Mouse (Mus musculus) embryonic facial prominence, embryonic 12.5 days (tissue): ENCODE data around the gene Fat1. TPM values are rescaled to one million over a fixed set of nuclear protein-coding genes. Genes with fewer than 3 reads are reported as not detected.

Source experiments
- ATAC-seq: fragments of 200-750 bp; cut with Nextera tagmentation; 2 replicates; pipeline ENCODE4 v1.8.0; 2017; ENCODE audit not compliant: insufficient number of reproducible peaks, insufficient read depth, low FRiP score, low TSS enrichment
- H3K27ac ChIP-seq: fragments of 300-500 bp; sonication (generic); 2 replicates; pipeline ENCODE4 v1.5.1; 2016; ENCODE audit warnings: mild to moderate bottlenecking
- H3K27me3 ChIP-seq: fragments of 300-500 bp; sonication (generic); 2 replicates; pipeline ENCODE4 v1.6.1; 2016; ENCODE audit warnings: mild to moderate bottlenecking, moderate library complexity
- H3K36me3 ChIP-seq: fragments of 300-500 bp; sonication (generic); 2 replicates; pipeline ENCODE4 v1.6.1; 2016; ENCODE audit warnings: mild to moderate bottlenecking
- H3K4me1 ChIP-seq: fragments of 300-500 bp; sonication (generic); 2 replicates; pipeline ENCODE4 v1.6.1; 2016
- H3K4me2 ChIP-seq: fragments of 300-500 bp; sonication (generic); replicated peaks from 2 replicates; pipeline ENCODE4 v1.6.1; 2016; ENCODE audit warnings: mild to moderate bottlenecking, moderate library complexity
- H3K4me3 ChIP-seq: fragments of 300-500 bp; sonication (generic); 2 replicates; pipeline ENCODE4 v1.5.1; 2016; ENCODE audit warnings: mild to moderate bottlenecking
- H3K9ac ChIP-seq: fragments of 300-500 bp; sonication (generic); 2 replicates; pipeline ENCODE4 v1.6.1; 2016; ENCODE audit warnings: mild to moderate bottlenecking, moderate library complexity
- H3K9me3 ChIP-seq: fragments of 300-500 bp; sonication (generic); 2 replicates; pipeline ENCODE4 v1.6.1; 2016; ENCODE audit warnings: mild to moderate bottlenecking, moderate library complexity
- WGBS: fragments of 180-500 bp; shearing (Covaris S2); methylation state at CpG from one replicate; pipeline ENCODE4 v1.1.7; 2016; 5-methylcytosine and 5-hydroxymethylcytosine counted together
- polyA plus RNA-seq: library from polyadenylated mRNA; unstranded; fragments of >200 nt; fragmentation: Nextera tagmentation; extraction: Ambion mirVana; gene quantifications from 2 replicates; pipeline ENCODE4 v1.2.1, GENCODE M21; 2016

Gene Fat1
- polyA plus RNA-seq, 1 experiment from 2014 or later, result 29.5 TPM

DNA sequence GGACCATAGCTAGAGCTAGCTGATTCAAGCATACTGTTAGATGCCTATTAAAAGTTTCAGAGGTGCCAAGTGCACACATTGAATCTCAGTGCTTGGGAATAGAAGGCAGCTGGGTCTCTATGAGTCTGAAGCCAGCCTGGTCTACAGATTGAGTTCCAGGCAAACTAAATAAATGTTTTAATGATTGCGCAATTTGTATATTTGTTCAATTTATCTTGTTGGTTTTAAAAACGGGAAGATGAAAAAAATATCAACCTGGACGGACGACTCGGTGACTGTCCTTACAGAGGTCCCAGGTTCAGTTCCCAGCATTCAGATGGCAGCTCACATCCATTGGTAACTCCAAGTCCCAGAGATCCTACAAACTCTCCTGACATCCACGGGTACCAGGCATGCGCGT lies 135.7 kb downstream of the Fat1 start:
- H3K4me1 ChIP-seq, result no peaks in the 10 kb centered on the region
- H3K4me2 ChIP-seq, result no peak overlapping the region
- H3K27me3 ChIP-seq, result peaks cover 5% of the 10 kb centered on the region; the same call in 1 of the 2 replicates
- no peak overlapping the region for H3K27ac ChIP-seq
- 89% methylated on average over 8 of the region's 8 CpGs for WGBS
- ATAC-seq, result no peak
- no peak overlapping the region for H3K9ac ChIP-seq
- H3K36me3 ChIP-seq, result no peaks in the 10 kb centered on the region
- no peak overlapping the region for H3K4me3 ChIP-seq
- H3K9me3 ChIP-seq, result no peaks in the 10 kb centered on the region

DNA sequence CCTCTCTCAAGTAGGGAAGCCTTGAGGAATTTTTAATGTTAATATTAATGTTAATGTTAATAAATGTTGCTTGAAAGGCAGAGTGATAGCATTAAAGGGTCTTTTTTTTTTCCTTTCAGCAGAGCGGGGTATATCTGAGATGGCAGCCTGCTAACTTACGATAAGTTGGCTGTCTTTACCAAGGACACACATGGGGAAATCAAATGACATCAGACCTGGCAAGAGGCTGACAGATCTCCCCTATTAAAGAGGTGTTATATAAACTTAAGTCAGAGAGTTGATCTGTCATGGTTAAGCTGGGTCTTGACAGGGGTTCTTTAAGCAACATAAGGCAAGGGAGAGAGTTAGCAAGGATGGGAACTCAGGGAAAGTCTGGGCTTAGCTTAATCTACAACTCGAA lies 145.6 kb downstream of the Fat1 start:
- H3K27ac ChIP-seq, result no peak overlapping the region
- no peak overlapping the region for H3K4me3 ChIP-seq
- ATAC-seq, result no peak
- no peaks in the 10 kb centered on the region for H3K4me1 ChIP-seq
- no peak overlapping the region for H3K9ac ChIP-seq
- WGBS, result 86% methylated on average over 3 of the region's 3 CpGs
- no peak overlapping the region for H3K4me2 ChIP-seq
- H3K36me3 ChIP-seq, result no peaks in the 10 kb centered on the region
- H3K27me3 ChIP-seq, result no peaks in the 10 kb centered on the region
- H3K9me3 ChIP-seq, result no peaks in the 10 kb centered on the region

DNA sequence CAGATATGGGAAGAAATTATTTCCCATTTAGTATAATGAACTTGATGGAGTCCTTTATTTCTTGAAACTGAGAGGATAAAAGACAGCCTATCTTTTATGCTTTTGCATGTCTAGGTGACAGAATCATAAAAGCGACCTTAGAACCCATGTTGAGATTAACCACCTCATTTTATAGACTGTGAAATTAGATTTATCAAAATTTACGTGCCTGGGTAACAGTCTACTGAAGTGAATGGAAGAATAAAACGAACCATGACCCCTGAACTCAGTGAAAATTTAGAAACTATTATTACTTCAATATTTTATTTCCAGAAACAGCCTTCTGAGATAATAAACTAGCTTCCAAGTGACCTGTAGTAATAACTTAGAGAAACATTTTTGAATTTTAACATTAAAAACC lies 158.4 kb downstream of the Fat1 start:
- H3K36me3 ChIP-seq, result no peaks in the 10 kb centered on the region
- H3K4me1 ChIP-seq, result no peaks in the 10 kb centered on the region
- no peak overlapping the region for H3K9ac ChIP-seq
- H3K27ac ChIP-seq, result no peak overlapping the region
- H3K4me2 ChIP-seq, result no peak overlapping the region
- 77% methylated on average over 3 of the region's 3 CpGs for WGBS
- no peaks in the 10 kb centered on the region for H3K27me3 ChIP-seq
- ATAC-seq, result no peak
- no peaks in the 10 kb centered on the region for H3K9me3 ChIP-seq
- no peak overlapping the region for H3K4me3 ChIP-seq

Other genes starting within 250 kb of the Fat1 start
- 0.19 and 0.27 TPM in 2 replicates for gene Mtnr1a, start 133.7 kb downstream of the Fat1 start, polyA plus RNA-seq